Mouse (Mus musculus) thymus, postnatal 10 days (tissue): ENCODE measurements around the gene Ank2.

Experiments
- DNase-seq, 2 experiments: peaks; one replicate each; pipeline ENCODE4 v3.0.0; 2021; ENCODE audit warnings: low spot score in 2 of 2

The Ank2 gene

GRCm38 (mm10) chr3:127242234-127242810, 256.8 kb downstream of the Ank2 start:
- DNase-seq, result no peak

- no peak for DNase-seq
Measured at GRCm38 (mm10) chr3:127235271-127235670, 263.9 kb downstream of the Ank2 start.

DNA sequence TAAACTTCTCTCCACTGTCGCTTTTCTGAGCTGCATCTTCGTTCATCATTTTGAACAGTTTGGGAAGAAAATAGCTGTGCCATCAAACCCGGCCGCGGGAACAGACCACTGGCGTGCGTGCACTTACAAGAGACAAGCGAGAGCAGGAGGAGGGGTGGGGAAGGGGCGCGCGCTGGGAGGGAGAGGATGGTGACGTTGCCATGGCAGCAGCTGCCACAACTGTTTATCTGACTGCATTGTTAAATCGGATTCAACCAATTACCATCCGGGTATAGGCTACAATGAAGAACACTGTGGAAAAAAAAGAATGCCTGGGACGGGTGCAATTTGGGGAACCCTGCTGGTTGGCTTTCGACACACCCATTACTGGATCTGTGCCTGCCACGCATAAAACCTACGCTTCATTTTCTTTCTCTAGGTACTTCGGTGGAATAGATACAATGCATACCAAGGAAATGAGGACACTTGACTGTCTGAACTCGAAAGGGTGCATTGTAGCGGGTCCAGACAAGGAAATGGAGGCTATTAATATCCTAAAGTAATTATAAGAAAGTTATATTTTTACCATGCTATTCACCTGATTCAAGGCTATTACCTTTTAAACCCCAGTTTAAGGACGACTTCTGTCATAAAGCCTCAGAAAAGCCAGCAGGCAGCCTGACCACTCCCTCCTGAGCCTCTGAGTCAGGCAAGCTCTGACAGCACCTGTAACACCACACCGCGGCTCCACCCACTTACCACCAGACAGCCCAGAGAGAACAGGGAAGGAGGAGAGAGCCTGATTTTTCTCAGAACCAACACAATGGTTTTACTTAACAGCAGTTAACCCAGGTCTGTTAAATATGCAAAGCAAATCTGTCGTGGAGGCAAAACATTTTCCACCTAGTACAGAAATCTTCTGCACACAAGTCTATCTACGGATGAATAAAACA, 273.1 kb downstream of the Ank2 start:
- DNase-seq, result no peak

- no peak for DNase-seq
Measured at GRCm38 (mm10) chr3:127225167-127225798, 273.9 kb downstream of the Ank2 start.

GRCm38 (mm10) chr3:127224315-127225166, 274.6 kb downstream of the Ank2 start:
- no peak for DNase-seq

DNA sequence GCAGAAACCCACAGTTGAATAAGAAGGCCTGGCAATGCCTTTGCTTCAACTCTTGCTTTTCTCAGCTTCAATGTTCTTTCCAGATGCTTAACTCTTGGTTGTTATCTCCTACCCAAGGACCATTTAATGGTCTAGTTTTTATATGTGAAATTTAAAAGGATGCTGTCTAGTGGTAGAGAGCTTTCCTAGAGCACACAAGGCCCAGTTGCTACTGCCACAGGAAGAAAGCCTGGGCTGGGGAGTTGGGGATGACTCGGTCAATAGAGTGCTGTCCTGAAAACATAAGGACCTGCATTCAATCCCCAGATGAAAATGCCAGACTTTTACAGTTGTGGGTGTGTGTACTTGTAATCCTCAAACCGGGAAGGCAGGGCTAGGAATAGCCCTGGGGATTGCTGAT, 277.1 kb downstream of the Ank2 start:
- no peak for DNase-seq

DNA sequence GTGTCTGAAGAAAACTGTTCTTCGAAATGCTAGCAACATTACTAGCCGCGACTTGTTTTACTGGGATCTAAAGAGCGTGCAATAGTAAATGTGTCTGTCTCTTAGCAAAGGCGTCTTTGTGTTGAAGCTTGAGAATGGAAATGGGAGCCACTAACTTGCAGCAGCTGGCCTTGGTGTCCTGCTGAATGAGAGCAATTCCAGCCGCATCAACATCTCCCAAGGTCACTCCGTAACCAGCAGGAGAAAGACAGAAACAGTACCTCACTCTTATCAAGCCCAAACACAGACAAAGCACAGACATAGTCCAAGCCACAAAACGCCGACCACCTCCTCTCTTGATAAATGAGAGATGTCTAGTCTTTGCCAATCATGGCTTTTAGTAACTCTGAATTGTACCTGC, 278.3 kb downstream of the Ank2 start:
- DNase-seq, result no peak

GRCm38 (mm10) chr3:127213534-127213933, 285.6 kb downstream of the Ank2 start:
- DNase-seq, result no peak

DNA sequence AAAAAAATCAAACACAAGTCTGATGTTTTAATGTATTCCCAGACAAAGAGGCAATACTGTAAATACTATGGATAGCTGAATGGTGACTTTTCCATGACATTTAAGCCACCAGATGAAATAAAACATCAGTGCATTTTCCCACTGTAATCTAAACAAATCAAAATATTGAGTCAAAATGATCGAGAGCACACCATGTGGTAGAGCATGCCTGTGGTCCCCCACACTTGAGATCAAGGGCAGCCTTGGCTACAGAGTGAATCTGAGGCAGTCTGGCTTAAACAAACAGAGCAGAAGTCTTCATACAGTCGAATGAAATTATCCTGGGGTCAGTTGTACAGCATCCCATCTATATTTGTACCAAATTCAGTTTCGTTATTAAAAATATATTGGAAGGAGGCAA, 288.0 kb downstream of the Ank2 start:
- no peak for DNase-seq

DNA sequence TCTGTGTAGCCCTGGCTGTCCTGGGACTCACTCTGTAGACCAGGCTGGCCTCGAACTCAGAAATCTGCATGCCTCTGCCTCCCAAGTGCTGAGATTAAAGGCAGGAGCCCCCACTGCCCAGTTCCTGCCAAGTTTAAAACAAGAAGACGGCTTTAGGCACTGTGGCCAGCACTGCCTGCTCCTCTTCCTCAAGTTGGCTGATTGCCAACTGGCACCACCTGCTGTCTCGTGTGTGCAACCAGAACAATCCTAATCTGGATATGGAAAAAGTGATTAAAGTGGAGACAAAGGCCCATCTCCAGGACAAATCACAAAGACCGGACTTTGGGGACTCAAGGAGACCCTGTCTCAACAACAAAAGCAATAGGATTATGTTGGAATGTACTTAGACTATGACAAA, 288.6 kb downstream of the Ank2 start:
- no peak for DNase-seq

GRCm38 (mm10) chr3:127208871-127209270, 290.3 kb downstream of the Ank2 start:
- no peak for DNase-seq

DNA sequence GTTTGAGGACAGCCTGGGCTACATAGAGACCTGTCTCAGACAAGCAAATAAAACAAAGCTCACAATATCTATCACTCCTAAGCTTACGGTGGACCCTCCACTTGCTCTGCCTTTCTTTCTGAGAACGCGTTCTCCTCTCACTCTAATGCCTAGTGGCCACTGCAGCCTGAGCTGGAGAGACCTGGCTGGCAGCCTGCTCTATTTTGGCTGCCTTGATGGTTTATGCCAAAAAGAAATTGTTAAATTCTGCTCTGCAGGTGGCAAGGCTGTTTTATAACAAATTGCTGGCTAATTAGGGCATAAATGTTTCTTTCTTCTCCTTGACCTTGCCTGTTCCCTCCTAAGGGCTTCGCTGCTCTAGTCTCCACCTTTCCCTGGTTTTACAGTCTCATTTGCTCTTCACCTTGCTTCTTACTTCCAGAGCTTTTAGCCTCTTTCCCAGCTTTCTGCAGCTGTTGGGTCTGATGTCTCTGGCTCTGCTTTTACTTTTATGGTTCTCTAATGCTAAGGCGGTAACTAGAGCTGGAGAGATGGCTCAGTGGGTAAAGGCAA, 293.2 kb downstream of the Ank2 start:
- DNase-seq, result no peak

DNA sequence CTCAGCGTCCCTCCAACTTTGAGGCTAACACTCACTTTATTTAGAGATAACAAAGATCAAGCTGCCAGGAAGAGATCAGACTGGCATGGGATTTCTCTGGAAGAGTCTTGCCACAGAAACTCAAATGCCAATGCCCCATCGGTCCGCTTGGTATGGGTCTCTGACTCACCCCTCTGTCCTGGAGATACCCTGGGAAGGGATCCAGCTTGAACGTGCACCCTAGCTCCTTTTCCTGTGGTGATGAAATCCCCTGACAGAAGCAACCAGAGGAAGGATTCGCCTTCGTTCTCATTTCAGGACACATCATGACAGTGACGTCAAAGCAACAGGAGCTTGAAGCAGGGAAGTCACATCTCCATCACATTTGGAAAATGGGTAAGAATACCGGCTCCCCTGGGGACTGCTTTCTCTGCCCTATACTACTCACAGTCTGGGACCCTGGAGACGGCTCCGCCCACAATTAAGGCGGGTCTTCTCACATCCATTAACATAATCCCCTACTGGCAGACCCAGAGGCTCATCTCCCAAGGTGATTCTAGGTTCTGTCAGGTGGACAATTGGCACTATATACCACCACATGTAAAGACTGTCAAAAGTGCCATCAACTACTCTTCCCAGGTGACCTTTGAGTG, 296.6 kb downstream of the Ank2 start:
- DNase-seq, result no peak

DNA sequence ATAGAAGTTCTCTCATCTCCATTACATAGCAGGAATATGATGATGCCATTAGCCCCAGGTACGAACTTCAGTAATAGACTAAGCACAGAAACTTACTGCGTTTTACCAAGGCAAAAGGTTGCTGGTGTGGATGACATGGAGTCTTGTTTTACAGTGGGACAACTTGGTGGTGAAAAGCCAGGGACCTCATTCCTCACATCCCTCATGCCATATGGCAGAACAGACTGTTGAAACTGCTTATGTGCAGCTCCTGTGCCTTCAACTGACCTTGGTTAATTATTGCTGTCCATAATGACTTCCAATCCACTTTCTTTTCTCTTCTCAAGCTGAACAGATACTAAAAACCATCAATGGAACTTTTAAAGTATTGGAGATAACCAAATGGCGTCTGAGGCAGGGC, 298.4 kb downstream of the Ank2 start:
- no peak for DNase-seq

GRCm38 (mm10) chr3:127199112-127199665, 300.0 kb downstream of the Ank2 start:
- no peak for DNase-seq

- no peak for DNase-seq
Measured at GRCm38 (mm10) chr3:127198656-127199055, 300.5 kb downstream of the Ank2 start.

GRCm38 (mm10) chr3:127188789-127189128, 310.4 kb downstream of the Ank2 start:
- no peak for DNase-seq

GRCm38 (mm10) chr3:127188086-127188788, 310.9 kb downstream of the Ank2 start:
- no peak for DNase-seq

- DNase-seq, result no peak
Measured at GRCm38 (mm10) chr3:127187081-127187480, 312.1 kb downstream of the Ank2 start.

- DNase-seq, result no peak
Measured at GRCm38 (mm10) chr3:127186239-127186638, 312.9 kb downstream of the Ank2 start.
